Mouse (Mus musculus) left cerebral cortex, adult 2 months (tissue): ENCODE measurements at regions not wholly inside any gene's neighbourhood (a gene's known extent, or its start where the extent isn't known, plus 50 kb on each side); places are given as distances from the start of the nearest gene placed in this dataset.

ENCODE experiments used
- DNase-seq, 2 experiments: peaks; one replicate each; pipeline ENCODE4 v3.0.0; 2021 to 2022; ENCODE audit warnings: low spot score in 2 of 2, mixed read lengths in 1 of 2; ENCODE audit errors: extremely low spot score in 1 of 2
- H3K27ac ChIP-seq: fragments of 200-600 bp; 2 replicates; pipeline ENCODE4 v1.8.1; 2022
- H3K4me3 ChIP-seq: fragments of 200-600 bp; 2 replicates; pipeline ENCODE4 v1.8.1; 2022
- CTCF ChIP-seq: fragments of 200-600 bp; IDR thresholded peaks from 2 replicates; pipeline ENCODE4 v1.8.1; 2022; ENCODE audit warnings: antibody characterized with exemption, mild to moderate bottlenecking, moderate library complexity
- intact Hi-C: fragments of 180-260 bp; cut with DNase I; formaldehyde crosslinking; loops from one replicate; pipeline ENCODE4 v1.15.1; 2025

DNA sequence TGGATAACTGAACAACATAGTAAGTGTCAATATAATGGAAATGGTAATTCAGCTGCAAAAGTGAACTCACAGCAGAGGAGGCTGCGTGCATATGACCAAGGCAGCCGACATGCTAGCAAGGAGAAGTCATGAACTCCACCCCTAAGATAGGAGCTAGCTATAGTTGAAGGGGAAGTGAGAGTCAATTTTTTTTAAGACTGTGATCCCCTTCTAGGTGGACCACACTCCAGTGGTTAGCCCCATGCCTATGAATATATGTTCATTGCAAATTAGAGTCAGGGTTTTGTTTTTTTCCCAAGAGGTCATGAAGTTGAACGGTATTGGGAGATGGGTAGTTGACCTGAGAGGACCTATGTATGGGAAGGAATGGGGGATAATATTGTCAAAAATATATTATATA lies 451.4 kb downstream of the Mdfic start:
- Histone ChIP-seq H3K4me3 (no peak overlapping the region), H3K27ac (no peak overlapping the region)
- intact Hi-C loops, result no loop called here
- no peak for TF ChIP-seq CTCF
- no peak for DNase-seq

DNA sequence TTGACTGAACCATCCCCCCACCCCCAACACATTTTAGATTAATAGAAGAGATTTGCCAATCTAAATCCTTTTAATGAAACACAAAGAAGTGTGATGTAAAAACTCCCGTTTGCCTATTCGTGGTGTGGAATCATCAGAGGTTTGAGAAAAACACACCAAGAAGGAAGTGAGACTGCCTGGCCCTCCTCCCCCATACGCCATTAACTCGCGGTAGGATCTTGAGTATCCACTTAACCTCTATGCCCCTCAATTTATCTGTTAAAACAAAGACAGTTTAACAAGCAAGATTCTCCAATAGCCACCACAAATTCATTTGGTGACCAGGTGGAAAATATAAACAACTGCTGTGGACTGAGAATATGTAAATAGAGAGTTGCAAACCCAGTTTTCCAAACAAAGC lies 456.9 kb downstream of the Mdfic start:
- DNase-seq, result no peak
- intact Hi-C loops, result no loop called here

DNA sequence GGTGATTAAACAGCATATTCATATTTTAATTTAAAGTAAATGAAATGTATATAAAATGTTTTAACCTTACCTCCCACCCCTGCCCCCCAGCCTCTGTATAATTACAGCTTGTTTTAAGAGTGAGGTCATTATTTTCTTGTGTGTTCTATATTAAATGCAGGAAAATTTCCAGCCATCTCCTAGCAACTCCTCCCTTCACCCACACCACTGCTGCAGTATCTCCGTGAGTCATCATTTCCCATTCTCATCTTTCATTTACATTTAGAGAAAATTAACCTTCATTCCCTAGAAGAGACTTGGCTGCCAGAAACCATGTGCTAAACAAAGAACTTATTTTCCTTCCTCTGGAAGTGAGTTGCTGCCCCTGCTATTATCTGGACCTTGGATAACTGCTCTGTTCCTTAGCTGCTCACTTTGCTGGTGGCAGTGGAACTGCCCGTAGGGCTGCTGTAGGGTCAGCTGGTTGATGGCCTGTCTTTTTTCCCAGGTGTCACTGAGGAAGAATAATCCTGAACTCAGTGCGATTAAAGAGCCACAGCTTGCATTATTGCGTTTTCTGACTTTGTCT lies 467.6 kb downstream of the Mdfic start:
- no peak for TF ChIP-seq CTCF
- H3K4me3 ChIP-seq, result no peak overlapping the region
- intact Hi-C loops, result no loop called here
- no peak overlapping the region for H3K27ac ChIP-seq
- peak; percentile 17 to 32 for DNase-seq

More for the DNA sequence above, 456.9 kb downstream of the Mdfic start:
- Histone ChIP-seq H3K4me3 (no peak overlapping the region), H3K27ac (no peak overlapping the region)
- no peak for TF ChIP-seq CTCF

DNA sequence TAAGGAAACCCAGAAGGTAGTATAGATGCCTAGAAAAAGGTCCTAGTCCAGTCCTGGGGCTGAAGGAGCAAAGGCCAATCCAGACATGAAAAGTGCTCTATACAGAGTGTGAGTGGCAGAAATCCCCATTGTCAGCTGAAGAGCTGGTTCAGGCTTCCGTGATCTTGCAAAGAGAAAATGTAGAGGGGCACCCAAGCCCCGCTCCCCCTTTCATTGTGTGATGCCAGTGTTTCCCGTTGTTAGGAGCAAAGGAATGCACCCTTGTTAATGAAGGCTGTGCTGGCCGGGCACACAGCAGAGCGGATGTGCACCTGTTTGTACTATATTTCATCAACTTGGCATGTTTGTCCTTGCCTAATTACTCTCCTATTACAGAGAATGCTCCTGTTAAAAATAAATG lies 492.5 kb downstream of the Mdfic start:
- H3K27ac ChIP-seq, result no peak overlapping the region
- intact Hi-C loops, result no loop called here
- DNase-seq, result no peak
- TF ChIP-seq CTCF, result no peak
- H3K4me3 ChIP-seq, result no peak overlapping the region

DNA sequence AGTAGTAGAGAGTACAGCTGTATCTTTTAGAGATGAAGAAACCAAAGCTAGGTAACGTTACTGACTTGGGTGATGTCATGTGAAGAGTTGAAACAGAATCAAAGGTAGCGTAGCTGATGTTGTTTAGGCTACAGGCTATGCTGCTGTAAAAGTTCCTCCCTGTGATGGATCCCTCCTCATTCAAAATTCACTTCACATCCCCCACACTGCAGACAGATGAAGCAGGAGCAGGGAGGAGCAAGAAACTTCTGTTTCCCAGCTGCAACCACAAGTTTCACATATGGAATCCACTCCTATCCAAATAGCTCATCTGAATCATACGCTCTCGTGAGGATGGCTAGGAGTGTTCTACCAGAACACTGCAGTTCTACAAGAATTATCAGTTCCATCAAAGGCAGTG lies 493.2 kb downstream of the Mdfic start:
- TF ChIP-seq CTCF, result no peak
- Histone ChIP-seq H3K4me3 (no peak overlapping the region), H3K27ac (no peak overlapping the region)
- intact Hi-C loops, result no loop called here
- DNase-seq, result no peak

DNA sequence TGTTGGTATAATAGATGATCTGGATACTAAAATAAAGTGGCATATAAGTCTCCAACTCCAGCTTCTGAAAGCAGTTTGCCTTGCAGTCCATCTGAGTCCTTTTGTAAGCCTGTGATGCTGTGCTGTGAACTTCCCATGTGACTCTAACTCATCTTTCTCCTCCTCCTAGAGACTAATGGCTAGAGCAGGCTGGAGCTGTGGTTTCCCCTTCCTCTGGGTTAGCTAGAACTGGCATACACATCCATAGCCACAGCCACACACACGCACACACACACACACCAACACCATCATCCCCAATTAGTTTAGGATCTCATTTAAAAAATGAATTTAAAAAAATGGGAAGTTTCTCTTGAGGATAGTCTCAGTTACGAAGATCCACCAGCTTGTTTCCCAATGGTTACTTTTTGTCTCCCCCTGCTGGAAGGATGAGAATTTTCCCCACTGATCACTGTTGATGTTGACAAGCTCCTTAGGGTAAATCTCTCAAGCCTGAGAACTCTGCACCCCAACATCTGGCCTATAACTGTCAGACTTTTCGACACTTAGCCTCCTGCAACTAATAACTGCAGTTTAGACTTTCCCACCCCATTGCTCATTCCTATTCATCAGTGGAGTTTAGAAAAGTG lies 500.7 kb downstream of the Mdfic start:
- peak; percentile 65 for TF ChIP-seq CTCF
- Histone ChIP-seq H3K27ac (no peak overlapping the region), H3K4me3 (no peak overlapping the region)
- DNase-seq, result peak; percentile 39 to 44
- intact Hi-C loops, result loop anchor here (1.0 to 5.0 kb wide), 5 partner anchors 64 to 1382 kb away; no protein-coding TSS in a partner anchor
